Mouse (Mus musculus) frontal cortex, adult 2 months (tissue): ENCODE measurements at regions not wholly inside any gene's neighbourhood (a gene's known extent, or its start where the extent isn't known, plus 50 kb on each side); places are given as distances from the start of the nearest gene placed in this dataset.

Source experiments
- DNase-seq, 2 experiments: peaks; one replicate each; pipeline ENCODE4 v3.0.0; 2022; ENCODE audit warnings: low spot score in 1 of 2; ENCODE audit errors: extremely low spot score in 1 of 2

DNA sequence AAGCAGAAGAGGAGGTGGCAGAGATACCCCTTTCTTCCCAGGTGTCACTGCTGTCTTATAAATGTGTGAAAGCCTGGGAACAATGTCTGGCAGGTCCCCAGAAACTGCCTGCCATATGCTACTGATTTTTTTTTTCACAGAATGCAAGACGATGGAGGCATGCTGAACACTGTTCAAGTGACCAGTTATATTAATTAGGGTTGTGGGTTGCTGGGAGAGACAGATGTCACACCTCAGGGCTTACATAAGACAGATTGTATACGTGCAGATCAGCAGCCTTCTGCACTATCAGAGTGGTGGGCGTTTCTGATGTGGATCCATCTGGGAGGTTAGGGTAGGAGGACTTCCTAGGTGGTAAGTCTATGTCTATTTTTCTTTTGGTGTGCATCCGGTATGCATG lies 120.6 kb upstream of the Adra1b start:
- DNase-seq = no peak

GRCm38 (mm10) chr11:44027046-44027445 lies 126.0 kb upstream of the Adra1b start:
- no peak for DNase-seq

DNA sequence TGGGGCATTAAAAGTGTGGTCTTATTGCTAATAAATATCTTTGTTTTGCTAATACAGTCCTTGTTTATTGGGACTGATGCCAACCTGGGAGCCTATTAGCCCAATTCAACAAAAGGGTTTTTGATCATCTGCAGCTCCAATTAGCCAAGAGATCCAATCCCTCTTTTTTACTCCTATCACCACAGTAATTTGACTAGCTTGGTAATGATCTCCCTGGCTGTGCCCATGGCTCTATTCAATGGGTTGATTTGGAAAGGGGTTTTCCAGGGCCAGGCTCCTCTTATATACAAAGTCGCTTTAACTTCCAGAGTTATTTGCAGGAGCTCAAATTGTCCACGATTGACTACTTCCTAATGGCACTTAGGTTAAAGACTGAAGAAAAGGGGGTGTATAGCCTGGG lies 145.1 kb upstream of the Adra1b start:
- DNase-seq = no peak

- DNase-seq = no peak
Measured at GRCm38 (mm10) chr11:44049253-44049976, 148.4 kb upstream of the Adra1b start.

GRCm38 (mm10) chr11:44052481-44052880 lies 151.5 kb upstream of the Adra1b start:
- DNase-seq = peak; percentile 28 to 59

DNA sequence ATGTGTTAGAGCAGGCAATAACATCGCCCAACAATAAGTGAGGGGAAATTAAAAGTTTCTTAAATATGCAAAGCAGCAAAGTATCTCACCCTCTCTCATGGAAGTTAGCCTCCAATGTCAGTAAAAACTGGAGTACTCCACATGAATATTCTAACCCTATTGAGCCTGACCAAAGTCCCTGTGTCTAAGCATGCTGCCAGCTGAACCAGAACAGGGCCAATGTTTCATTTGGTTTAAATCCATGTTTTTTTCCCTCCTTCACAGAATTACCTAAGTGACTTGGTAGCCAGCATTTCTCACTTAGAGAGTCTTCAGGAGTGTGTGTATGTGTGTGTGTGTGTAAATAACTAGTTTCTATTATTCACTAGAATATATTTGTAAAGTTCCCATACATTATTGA lies 161.4 kb upstream of the Adra1b start:
- no peak for DNase-seq

DNA sequence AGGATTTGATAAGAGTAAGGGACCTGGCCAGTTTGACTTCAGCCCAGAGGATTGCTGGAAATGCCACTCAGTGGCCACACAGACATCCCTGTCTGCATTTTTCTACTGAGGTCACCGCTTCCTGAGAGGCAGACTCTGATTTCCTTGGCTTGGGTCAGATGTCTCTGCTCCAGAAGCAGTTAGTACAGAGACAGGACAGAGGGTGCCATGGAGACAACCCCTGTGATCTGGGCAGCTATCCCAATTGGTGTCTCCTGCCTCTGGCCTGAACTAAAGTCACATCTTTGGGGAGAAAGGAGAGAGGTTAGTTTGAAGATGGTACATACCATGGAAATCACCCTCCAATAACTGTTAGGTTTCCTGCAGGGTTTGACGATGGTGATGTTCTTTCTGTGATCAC lies 165.2 kb upstream of the Adra1b start:
- DNase-seq = no peak

GRCm38 (mm10) chr11:44083716-44084115 lies 182.7 kb upstream of the Adra1b start:
- DNase-seq = peak; percentile 3 to 45

- no peak for DNase-seq
Measured at GRCm38 (mm10) chr11:44086951-44087350, 185.9 kb upstream of the Adra1b start.

- no peak for DNase-seq
Measured at GRCm38 (mm10) chr11:44089514-44089913, 188.5 kb upstream of the Adra1b start.

- no peak for DNase-seq
Measured at GRCm38 (mm10) chr11:44095280-44095679, 194.3 kb upstream of the Adra1b start.

DNA sequence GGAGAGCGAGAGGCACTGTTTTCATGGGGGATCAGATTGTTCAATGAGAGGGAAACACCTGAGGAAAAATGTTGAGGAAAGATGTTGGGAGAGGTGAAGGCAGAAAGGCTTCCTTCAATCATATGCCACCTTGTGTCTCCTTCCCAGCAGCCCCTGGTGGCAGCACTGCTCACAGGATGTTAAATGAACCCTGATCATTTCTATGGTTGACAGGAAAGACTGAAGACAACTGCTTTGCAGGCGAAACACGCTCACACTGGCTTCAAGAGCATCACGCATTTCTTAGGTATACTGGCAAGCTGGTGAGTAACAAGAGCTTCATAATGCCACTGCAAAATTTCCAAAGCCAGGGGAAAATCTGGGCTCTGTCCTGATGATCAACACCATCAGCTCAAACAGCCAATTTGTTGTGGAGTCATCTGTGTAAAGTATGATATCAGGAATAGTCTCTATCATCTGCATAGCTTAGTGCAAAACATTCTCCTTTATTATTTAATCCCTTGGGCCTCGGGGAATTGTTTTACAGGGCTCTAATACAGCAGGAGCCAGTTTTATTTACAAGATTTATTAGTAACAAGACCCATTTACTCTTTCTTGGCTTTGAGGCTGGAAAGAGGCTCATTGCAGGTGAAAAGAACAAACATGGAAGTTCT lies 202.3 kb upstream of the Adra1b start:
- no peak for DNase-seq

GRCm38 (mm10) chr11:44103841-44104191 lies 202.8 kb upstream of the Adra1b start:
- DNase-seq = no peak

GRCm38 (mm10) chr11:44106231-44106630 lies 205.2 kb upstream of the Adra1b start:
- DNase-seq = no peak

DNA sequence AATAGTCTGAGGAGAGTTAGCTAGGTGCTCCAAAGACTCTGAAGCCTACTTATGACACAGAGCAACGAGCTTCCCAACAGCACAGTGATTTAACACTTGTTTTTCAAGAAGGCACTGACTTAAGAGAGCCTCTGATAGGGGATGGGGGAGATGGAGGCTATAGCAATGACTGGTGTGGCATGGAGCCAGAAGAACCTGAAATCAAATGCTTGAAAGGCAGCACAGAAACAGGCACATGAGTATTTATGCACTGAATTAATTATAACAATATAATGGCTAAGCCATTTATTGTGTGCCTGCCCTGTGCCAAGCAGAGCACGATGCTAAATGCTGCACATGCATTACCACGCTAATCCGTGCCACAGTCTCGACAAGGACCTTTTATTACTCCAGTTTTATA lies 210.5 kb upstream of the Adra1b start:
- no peak for DNase-seq

DNA sequence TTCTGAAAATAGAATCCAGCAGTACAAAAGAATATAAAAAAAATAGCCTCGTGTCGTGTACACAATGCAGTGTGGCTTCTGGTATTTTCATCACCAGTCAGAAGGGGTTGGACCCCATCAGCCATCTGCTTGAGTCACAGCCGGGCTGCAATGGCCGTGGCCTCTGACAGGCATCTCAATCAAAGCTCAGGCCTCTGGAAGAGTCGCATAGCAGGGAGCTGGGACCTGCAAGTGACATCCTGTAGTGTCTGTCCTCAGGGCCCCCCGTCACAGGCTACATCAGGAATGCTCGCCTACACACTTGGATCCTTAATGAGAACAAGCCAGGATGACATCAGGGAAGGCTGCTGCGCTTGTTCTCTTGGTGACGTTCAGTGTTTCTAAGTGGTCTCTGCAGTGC lies 226.1 kb upstream of the Adra1b start:
- DNase-seq = peak in 1 of 2 experiments; percentile 29

DNA sequence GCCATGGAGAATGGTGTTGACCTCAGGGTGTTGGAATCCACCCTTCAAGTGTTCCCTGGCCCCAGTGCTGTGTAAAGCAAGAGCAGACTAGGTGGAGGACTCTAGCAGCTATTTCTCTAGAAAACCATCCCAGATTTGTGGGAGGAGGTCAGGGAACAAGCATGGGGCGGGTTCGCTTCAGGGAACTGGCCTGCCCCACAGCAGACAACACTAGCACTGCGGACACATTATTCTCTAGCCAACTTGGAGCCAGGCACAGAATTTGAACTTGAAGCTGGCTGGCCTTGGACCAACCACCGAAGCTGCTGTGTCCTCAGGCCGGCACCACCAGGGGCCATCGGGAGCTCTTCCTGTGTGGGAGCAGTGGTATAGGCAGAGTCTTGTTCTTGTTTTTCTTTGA lies 227.5 kb upstream of the Adra1b start:
- DNase-seq = no peak

DNA sequence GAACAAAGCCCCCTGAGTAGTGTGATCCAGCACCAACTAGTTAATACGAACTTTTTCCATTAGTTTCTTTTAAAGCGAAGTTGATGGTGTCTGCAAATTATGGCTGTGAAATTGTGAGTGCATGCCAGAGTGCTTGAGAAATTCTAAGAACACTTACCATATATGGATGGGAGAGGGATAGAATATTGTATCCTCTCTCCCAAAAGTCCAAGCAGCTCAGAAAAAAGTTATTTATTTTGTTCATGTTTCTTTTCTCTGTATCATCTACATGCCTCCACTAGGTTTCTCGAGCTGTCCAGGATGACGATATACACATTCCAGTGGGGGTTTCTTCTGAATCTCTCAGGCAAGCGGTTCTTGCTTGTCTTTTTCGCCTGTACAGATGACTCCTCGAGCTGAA lies 232.2 kb upstream of the Adra1b start:
- DNase-seq = no peak

DNA sequence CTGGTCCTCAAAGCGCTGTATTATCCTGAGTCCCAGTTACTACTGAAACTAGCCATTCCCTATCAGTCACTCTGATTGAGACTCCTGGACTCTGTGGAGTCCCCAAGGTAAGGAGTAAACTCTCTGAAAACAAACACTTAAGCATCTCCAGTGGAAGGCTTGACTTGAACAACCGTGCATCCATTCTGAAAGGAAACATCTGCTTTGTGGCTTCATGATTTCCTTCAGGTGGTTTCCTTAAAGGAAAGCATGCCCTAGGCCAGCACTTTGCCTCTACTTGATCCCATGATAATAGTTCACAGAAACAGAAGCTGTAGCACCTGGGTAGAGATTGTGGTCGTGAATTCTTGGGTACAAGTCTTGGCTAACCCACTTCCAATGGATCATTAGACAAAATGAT lies 235.0 kb upstream of the Adra1b start:
- DNase-seq = no peak

DNA sequence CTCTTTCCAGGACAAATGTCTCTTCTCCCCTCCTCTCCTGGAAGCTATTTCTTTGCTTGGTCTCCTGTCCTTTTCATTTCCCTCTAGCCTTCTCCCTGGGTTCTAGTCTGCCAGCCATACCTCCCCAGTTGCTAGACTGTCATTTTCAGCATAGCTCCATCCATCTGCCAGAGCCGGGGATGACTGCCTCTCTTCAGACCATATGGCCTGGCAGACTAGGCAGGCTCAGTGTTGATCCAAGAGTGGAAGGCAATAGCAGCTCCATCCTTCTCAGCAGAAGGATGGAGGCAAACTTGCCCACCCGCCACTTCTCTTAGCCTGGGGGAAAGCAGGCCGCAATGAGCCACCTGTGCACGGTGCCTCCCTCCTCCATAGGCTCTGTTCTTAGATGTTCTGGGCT lies 242.0 kb upstream of the Adra1b start:
- DNase-seq = peak; percentile 6 to 27

GRCm38 (mm10) chr11:44144477-44144876 lies 243.5 kb upstream of the Adra1b start:
- no peak for DNase-seq

GRCm38 (mm10) chr11:44146419-44146818 lies 245.4 kb upstream of the Adra1b start:
- DNase-seq = peak in 1 of 2 experiments; percentile 11
